Mouse (Mus musculus) ES-Bruce4 (cell line): ENCODE data around the gene Zfp386.

Experiments
- CTCF ChIP-seq: IDR thresholded peaks from one replicate; pipeline ENCODE4 v1.8.1; 2011; ENCODE audit warnings: low read depth, low read length
- POLR2A ChIP-seq: IDR thresholded peaks from one replicate; pipeline ENCODE4 v1.8.1; 2011; ENCODE audit warnings: low read length; ENCODE audit not compliant: insufficient read depth

DNA sequence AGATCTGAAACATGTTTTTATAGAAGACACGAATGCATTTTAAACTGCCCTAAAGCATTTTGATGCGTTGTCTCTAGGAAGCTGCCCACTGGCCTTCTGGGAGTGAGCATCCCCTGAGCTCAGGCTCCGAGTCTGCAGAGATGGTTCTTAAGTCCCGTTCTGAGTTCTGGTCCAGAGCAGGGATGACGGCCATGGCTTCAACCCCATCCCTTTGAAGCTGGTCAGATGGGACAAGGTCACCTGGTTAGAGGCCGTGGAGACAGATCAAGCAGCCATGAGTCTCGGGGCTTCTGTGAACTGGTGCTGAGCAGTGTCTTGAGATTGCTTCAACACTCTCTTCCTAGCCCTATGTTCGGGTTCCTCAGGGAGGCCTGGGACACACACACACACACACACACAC lies 49.6 kb downstream of the Zfp386 start:
- no peak for TF ChIP-seq POLR2A
- no peak for TF ChIP-seq CTCF
